Mouse (Mus musculus): ENCODE data around the gene Ssr4.
A peak's percentile ranks its signal among the peaks of the same experiment; 100 is the strongest.

The Ssr4 gene

DNA sequence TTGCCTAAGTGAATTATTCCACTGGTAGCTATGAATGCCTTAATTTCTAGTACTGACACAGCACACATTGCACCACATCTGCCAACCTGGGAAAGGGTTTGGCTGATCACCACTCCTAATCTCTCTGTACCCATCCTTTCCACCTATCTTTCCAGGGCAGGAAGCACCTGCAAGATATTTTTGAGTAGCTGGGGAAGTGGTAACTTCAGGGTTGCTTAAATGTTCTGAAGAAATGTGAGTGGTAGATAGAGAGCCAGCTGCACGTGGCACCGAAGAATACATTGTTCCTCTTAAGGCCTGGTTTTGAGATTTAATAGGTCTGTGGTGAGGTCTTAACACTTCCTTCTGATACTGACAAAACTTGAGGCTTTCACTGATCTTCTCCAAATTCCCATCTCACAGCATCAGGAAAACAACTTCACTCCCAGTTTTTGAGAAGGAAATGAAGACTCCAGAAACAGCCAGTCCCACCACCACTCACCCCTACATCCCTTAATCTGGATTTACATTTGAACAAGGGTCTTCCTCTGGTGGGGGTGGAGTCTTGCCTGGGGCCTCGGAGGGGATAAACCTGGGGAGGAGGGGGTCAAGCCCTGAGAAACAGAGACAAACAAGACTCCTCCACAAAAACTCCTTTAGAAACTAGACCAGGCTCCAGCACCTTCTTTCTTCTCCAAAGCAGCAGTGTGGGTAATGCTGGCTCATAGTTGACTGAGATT is 29.9 kb downstream of the Ssr4 start:
- DNase-seq, result no peak

DNA sequence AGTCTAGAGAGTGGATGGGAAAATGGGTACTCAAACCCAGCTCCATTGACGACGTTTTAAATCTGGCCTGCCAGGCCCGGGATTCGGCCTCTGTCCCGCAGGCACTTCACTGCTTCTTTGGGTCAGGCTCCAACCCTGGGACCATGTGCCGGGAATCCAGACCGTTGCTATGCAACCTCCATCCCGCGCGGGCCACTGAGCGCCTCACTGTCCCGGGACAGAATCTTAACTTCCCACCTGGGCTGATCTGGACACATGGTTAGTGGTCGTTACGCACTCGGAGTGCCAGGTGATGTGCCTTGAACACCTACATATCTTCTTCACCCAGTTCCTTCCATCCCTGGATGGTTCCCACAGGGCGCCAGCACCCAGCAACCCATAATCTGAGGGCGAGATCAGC is 36.9 kb downstream of the Ssr4 start:
- DNase-seq, result peak; percentile 20

DNA sequence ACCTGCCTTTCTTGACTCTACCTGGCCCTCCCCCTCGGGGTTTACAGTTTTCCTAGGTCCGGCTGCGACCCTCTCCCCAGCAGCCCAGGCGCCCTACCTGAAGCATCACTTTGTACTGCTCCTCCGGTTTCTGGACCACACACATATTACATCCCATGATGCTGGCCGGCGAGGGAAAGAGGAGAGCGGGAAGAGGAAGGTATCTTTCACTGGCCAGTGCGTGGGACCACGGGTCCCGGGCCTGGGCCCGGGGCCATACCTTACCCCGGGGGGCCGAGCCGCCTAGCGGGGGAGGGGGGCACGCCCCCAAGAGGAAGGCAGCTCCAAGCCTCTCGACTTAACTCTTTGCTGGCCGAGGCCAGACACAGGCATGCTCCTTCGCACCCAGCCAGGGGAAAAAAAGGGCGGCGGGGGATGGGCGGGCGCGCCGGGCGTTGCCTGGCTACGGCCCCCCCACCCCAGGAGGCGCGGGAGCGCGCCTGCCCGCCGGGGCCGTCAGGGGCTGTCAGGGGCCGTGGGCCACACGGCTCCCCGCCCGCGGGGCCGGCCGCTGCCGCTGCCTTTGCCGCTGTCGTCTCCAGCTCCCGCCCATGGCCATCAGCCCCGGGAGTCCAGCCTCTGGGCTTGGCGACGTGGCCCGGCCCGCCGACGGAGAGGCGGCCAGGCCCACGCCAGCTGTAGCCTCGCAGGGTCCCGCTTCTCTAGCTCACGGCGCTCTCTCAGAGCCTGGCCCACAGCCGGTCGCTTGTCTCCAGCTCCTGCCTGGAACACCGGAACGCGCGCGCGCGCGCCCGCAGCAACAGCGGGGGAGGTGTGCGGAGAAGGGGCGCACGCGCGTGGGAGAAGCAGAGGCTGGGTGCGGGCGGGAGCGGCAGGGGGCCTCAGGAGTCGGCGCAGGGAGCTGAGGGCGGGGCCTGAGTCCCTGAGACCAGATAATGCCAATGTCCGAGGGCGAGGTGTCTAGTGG is 37.6 kb downstream of the Ssr4 start, which contains the start of gene Pdzd4:
Gene Pdzd4 (minus strand): TSS at position 785 of the 967 bp plus-strand sequence.
- peak; percentile 65 for DNase-seq

- DNase-seq, result no peak
These were observed 48.9 kb downstream of the Ssr4 start for GRCm38 (mm10) chrX:73835731-73836130.

DNA sequence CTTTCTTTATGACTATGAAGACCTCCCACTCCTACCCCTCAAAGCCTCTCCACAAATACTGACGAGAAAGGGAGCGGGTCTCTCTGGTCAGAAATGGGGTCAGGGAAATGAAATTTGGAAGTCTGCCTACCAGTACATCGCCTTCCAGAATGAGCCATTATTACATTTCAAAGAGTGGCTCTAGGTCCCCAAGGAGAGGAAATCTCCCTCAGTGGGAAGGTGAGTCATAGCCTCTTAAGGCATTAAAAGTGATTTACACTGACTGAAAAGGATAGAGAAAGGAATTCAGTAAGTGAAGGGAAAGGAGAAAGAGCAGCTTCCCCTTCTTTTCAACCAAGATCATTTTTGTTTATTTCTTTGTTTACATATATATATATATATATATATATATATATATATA is 49.9 kb downstream of the Ssr4 start:
- no peak for DNase-seq
